Mouse (Mus musculus): ENCODE measurements around the gene Katnb1.

Gene Katnb1

DNA sequence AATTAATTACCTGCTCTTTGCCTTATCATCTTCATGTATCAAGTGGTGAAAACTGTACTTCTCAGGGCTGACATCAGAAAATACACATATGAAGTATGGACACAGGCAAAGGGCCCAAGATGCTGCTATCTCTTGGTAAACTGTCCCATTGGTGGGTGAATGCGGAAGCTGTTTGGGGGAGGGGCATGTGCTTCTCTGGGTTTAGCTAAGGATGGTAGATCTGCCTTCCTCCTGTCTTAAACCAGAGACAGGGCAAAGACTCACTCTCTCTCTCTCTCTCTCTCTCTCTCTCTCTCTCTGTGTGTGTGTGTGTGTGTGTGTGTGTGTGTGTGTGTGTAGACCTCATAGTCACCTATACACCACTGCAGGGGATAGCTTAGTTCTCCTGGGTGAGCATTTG, 60.0 kb downstream of the Katnb1 start:
- DNase-seq: peak in 1 of 2 experiments; percentile 47

DNA sequence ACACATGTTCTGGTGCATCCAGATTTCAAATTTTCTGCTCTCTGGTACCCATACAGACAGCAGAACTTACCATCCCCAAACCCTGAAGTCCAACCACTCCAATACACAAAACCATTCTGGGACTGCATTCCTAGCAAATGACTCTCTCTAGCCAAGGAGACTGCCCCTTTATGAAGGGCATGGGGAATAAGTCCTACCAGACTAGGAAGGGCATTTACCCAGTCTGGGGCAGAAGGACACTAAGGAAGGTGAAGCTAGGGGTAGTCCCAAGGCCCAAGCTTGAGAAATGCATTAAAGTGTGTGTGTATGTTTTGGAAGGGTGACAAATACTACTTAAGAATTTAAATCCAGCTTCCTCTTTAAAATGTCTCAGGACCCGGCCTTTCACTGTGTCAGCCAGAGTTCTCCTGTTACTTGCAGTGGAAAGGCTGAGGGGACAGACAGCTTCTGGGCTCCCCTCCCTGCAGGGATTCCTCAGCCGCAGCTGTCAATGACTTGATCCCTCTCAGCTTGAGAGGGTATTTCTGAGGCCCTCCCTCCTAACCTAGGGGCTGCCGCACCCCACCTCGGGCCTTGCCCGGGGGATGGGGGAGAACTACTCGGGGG, 60.6 kb downstream of the Katnb1 start:
- DNase-seq: peak; percentile 51 to 65

DNA sequence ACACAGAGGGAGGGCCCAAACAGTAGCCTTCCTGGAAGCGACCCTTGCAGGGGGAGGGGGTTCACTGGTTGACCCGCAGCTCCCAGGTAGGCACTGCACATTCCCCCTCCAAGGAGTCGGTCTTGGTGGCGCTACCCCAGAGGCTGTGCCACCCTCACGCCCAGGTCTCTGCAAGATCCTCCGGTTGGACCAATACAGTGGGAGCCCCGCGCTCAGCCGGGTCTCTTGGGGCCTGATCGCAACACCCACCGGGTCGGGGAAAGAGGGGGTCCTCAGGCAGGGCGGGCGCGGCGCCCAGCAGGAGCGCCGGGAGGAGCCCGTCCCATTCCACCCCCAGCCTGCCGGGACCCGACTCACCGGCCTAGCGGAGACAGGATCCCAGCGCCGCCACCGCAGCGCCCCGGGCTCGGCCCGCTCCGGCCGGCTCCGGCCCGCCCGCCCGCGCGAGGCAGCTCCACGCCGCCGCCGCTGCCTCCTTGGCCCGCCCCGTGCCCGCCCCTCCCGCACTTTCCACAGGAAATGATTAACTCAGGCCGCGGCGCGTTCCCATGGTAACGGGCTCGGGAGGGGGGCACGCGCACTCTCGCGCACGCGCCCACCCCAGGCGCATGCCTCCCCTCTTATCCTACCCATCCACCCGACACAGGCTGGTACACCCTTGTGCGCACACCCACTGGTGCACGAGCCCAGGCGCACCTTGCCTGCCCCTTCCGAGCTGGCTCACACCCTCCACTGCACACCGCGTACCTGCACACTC, 61.3 kb downstream of the Katnb1 start:
- DNase-seq: peak; percentile 83 to 89

DNA sequence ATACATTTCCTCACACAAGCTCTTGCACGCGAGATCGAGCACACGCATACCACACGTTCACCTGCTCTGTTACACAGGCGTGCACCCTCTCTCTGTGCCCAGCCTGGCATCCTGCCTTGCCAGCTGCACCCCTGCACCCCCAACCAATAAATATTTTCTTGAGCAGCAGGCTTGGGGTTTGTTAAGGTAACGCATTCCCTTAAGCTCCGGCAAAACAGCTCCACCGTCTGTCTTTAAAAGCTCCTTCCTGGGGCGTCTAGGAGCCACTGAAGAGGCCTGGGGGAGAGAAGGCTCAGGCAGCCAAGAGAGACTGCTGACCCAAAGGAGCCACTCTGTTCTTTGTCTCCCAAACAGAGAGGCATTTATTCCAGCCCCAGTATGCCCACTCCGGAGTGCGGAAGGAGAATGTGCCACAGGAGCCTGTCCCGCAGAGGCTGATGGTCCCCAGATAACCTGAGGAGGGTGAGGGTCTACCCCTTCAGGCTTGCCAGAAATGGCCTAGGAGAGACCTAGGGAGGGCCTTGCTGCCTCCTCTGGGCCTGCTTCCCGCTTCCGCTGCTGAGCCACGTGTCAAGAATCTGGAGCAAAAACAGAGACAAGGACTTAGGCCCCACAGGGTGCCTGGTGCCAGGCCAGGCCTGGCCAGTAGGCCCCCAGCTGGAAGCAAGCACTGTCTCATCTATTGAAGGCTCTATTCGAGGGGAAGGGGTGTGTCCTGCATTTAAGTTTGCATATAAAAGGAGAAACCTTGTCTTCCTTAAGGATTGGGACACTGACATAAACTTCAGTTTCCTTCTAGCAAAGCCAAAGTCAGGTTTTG, 62.2 kb downstream of the Katnb1 start:
- peak; percentile 25 to 76 for DNase-seq

DNA sequence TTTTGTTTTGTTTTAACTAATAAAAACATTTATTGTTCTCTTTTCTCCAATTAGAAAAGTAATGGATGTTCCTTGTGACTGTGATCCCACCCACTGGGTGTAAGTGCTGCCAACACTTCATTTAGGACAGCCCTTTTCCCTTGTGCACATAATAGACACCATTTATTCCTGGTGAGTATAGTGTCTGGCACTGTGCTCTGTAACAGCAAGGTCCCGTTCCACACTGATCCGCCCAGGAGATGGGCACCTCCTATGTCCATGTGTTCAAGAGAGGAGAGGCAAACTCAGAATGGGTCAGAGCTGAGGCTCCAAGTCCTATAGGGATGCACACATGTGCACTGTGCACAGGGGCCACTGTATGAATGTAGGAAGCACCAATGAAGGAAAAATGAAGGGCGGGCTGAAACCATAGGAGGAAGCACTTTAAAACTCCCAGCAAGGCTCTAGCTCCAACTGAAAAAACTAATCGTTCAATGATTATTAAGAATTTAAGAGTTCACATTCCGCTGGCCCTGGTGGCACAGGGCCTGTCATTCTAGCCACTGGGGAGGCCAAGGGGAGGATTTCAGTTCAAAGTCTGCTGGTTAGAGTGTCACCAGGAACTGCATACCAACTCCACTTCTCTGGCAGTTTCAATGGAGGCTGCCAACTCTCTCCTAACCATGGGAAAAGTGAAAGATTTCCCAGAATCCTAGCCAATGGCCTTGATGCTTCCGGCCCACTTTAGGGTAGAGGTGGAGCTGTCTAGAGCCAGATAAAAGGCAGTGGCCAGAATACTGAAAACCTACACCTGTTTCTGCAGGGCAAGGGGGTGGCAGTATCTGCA, 63.0 kb downstream of the Katnb1 start:
- no peak for DNase-seq

DNA sequence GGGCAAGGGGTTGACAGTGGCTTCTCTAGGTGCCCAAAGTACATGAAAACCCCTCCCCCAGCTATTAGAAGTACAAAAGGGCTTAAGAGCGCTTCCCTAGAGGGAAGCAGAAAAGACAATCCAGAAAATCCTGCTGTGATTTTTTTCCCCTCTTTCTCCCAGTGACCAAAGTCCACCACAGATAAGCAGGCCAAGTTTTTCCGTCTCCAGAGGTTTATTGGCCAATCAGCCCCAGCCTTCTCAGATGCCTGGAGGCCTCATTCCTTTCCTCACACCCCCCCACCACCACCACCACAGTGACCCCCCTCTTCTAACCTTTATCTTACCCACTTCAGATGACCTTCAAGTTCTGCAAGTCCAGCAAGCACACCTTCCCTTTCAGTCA, 63.6 kb downstream of the Katnb1 start:
- DNase-seq: no peak

DNA sequence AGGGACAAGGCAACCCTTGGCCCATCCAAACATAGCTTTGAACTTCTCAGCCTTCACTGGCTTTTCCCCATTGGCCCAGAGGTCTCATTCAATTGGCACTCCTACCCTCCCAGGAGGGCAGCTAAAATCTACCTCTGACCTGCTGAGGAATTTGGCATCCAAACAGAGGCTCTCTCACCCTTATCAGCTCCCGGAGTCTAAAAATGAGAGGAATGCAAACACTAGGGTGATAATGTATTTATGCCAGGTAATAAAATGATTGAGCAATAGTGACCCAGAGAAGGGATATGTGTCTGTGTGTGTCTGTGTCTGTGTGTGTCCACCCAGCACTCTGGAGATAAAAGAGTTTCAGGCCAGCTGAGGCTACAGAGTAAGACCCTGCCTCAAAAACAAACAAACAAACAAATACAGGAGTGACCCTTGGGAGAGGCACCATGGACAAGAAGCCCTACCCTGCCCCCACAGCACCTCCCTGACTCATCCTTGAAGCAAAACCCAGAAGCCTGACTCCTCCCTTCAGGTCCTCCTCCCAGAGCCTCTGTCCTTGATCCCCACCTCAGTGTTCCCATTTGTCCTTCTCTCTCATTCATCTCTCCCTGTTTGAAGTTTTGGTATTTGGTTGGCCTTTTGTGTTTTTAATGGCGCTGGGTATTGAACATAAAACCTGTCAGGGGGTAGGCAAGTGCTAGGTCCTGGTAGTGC, 65.2 kb downstream of the Katnb1 start:
- no peak for DNase-seq

DNA sequence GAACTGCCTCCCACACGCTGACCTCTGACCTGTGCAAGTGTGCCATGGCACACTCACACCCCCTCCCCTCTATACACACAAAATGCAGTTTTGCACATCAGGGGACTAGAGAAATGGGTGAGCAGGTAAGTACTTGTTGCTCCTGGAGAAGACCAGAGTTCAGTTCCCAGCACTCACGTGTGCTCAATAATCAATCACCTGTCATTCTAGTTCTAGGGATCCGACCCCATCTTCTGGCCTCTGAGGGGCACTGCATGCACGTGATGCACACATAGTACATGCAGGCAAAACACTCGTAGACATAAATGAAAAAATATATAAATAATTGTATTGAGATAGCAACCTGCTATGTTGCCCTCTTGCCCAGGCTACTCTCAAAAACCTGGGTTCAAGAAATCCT, 65.9 kb downstream of the Katnb1 start:
- no peak for DNase-seq

DNA sequence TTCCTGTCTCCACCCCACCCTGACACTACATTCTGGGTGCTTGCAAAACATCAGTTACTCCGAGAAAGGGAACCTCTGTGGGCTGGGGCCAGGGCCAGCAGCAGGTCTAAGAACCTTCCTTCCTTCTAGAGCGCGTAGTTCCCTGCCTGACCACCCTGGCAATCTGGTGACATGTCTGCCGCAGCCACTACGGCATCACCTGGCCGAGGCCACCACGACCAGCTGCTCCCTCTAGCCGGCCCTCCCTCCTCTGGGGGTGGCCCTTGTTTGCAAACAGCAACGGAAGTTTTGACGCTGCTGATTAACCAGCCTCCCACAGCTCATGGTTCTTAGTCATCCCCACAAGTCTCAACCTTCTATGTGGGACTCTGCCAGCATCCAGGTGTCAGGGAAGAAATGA, 68.4 kb downstream of the Katnb1 start:
- DNase-seq: no peak

DNA sequence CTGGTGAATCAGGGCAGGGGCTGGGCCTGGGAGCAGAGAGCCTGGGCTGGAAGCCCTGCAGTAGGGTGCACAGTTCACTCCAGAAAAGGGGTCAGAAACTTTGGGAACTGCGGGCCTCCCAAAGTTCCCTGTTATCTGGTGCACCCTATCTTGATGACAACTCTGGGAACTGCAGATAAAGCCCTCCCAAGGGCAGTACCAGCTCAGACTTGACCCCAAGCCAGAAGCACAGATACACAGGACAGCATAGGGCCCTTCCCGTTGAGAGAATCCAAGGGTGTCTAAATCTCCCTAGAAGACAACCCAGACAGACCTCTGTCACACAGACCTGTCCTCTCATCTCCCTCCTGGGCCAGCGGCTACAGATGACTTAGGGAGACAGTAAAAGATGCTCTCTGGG, 69.6 kb downstream of the Katnb1 start:
- DNase-seq: no peak

All from lung, postnatal 4 days (tissue).